Mouse (Mus musculus) forebrain, embryonic 13.5 days (tissue): ENCODE measurements at regions not wholly inside any gene's neighbourhood (a gene's known extent, or its start where the extent isn't known, plus 50 kb on each side); places are given as distances from the start of the nearest gene placed in this dataset.

Source experiments
- ATAC-seq: fragments of 200-750 bp; cut with Nextera tagmentation; 2 replicates; pipeline ENCODE4 v1.8.0; 2017
- H3K27ac ChIP-seq: fragments of 300-500 bp; sonication (generic); 2 replicates; pipeline ENCODE4 v1.5.1; 2015; ENCODE audit warnings: inconsistent platforms, mild to moderate bottlenecking, moderate library complexity
- H3K27me3 ChIP-seq: fragments of 300-500 bp; sonication (generic); 2 replicates; pipeline ENCODE4 v1.6.1; 2015; ENCODE audit warnings: mild to moderate bottlenecking, inconsistent platforms
- H3K36me3 ChIP-seq: fragments of 300-500 bp; sonication (generic); 2 replicates; pipeline ENCODE4 v1.6.1; 2015; ENCODE audit warnings: mild to moderate bottlenecking, inconsistent platforms; ENCODE audit not compliant: poor library complexity, severe bottlenecking
- H3K4me1 ChIP-seq: fragments of 300-500 bp; sonication (generic); 2 replicates; pipeline ENCODE4 v1.6.1; 2015; ENCODE audit warnings: inconsistent platforms
- H3K4me2 ChIP-seq: fragments of 300-500 bp; sonication (generic); 2 replicates; pipeline ENCODE4 v1.6.1; 2015; ENCODE audit warnings: inconsistent platforms, mild to moderate bottlenecking, moderate library complexity
- H3K4me3 ChIP-seq: fragments of 300-500 bp; sonication (generic); 2 replicates; pipeline ENCODE4 v1.5.1; 2015; ENCODE audit warnings: mild to moderate bottlenecking, inconsistent platforms
- H3K9ac ChIP-seq: fragments of 300-500 bp; sonication (generic); 2 replicates; pipeline ENCODE4 v1.6.1; 2015; ENCODE audit warnings: mild to moderate bottlenecking, inconsistent platforms
- H3K9me3 ChIP-seq: fragments of 300-500 bp; sonication (generic); replicated peaks from 2 replicates; pipeline ENCODE4 v1.6.1; 2016; ENCODE audit warnings: inconsistent platforms
- WGBS: fragments of 180-500 bp; shearing (Covaris S2); methylation state at CpG from one replicate; pipeline ENCODE4 v1.1.7; 2015; 5-methylcytosine and 5-hydroxymethylcytosine counted together

DNA sequence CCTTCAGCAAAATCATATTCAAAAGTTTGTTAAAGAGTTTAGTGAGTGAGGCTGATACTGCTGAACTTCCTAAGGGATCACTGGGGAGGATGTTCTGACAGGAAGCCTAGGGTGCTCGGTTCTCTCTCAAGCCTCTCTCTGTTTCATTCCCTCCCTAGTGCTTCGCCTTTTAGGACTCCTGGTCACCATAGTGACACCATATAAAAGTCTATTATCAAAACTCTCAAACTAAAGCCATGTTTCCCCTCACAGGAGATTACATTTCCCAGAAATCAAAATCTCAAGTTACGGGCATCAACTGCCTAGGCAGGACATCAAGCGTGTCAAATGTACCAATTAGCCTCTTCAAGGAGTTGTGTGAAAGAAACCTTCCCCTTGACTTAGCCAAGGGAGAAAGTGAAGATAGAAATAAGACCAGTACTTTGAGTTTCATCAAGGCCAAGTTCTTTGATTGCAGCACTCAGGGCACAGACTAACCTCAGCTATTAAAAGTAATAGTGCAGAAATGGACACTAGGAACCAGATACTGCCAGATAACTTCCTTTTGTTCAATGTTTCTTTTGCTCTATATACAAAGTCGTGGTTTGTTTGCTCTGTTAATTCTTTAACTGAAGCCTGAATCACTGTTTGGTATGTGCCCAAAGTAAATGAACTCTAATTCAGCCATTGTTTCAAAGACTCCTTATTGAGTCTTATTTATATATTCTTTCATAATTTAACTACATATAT lies 752.6 kb downstream of the Jrkl start:
- Histone ChIP-seq H3K9me3 (no peaks in the 10 kb centered on the region), H3K4me2 (no peak overlapping the region), H3K9ac (no peak overlapping the region), H3K36me3 (no peaks in the 10 kb centered on the region), H3K27me3 (no peaks in the 10 kb centered on the region), H3K4me1 (no peaks in the 10 kb centered on the region), H3K4me3 (no peak overlapping the region), H3K27ac (no peak overlapping the region)
- 68% methylated on average over 5 of the region's 5 CpGs for WGBS
- ATAC-seq, result no peak

DNA sequence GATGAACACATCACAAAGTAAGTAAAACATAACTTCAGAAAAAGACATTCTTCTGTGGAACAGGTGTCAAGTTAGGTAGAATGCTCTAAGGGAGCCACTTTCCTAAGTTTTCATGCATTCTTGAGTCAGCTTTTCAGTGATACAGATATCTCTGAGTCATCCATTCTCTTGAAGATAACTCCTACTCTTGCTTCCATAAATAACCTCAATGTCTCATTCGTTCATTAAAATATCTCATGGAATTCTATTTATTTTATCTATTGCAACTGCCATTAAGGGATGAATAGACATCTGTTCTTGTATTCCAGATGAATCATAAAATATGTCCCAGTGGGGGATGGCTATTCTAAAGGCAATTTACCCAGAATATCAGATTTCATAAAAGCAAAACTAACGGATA lies 787.8 kb downstream of the Jrkl start:
- H3K4me3 ChIP-seq, result no peak overlapping the region
- no peaks in the 10 kb centered on the region for H3K36me3 ChIP-seq
- H3K4me1 ChIP-seq, result no peaks in the 10 kb centered on the region
- no peak overlapping the region for H3K9ac ChIP-seq
- ATAC-seq, result no peak
- no peak overlapping the region for H3K4me2 ChIP-seq
- no peaks in the 10 kb centered on the region for H3K27me3 ChIP-seq
- no peaks in the 10 kb centered on the region for H3K9me3 ChIP-seq
- WGBS, result 86% methylated on average over 2 of the region's 2 CpGs
- H3K27ac ChIP-seq, result no peak overlapping the region

- Histone ChIP-seq H3K4me2 (no peak overlapping the region), H3K4me1 (no peaks in the 10 kb centered on the region), H3K9ac (no peak overlapping the region), H3K27me3 (no peaks in the 10 kb centered on the region), H3K9me3 (no peaks in the 10 kb centered on the region), H3K27ac (no peak overlapping the region), H3K36me3 (no peaks in the 10 kb centered on the region), H3K4me3 (no peak overlapping the region)
- peak; percentile 30; the same call in 1 of the 2 replicates for ATAC-seq
These were observed 788.9 kb downstream of the Jrkl start for GRCm38 (mm10) chr9:12456695-12457094.

- Histone ChIP-seq H3K27ac (no peak overlapping the region), H3K4me3 (no peak overlapping the region), H3K9ac (no peak overlapping the region), H3K27me3 (no peaks in the 10 kb centered on the region), H3K4me1 (no peaks in the 10 kb centered on the region), H3K9me3 (no peaks in the 10 kb centered on the region), H3K36me3 (no peaks in the 10 kb centered on the region), H3K4me2 (no peak overlapping the region)
- 18% methylated on average over 3 of the region's 3 CpGs for WGBS
- ATAC-seq, result peak; percentile 89
These were observed 811.5 kb downstream of the Jrkl start for GRCm38 (mm10) chr9:12434171-12434570.

DNA sequence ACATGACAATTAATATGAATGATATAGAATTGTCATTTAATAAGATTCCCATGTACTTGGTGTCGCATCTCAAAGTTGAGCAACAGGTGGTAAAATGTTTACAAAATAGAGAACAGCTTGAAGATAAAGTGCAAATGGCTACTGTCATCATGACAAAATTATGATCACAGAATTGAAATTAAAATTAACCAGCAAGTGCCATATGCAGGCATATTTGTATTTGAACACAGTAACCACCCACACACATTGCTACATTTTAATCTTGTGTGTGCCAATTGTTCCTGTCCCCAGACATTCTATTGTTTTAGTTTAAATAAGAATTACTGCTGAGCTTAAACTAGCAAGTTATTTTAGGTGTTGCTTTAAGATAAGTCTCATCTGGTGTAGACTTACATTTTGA lies 823.7 kb downstream of the Jrkl start:
- Histone ChIP-seq H3K27me3 (no peaks in the 10 kb centered on the region), H3K36me3 (no peaks in the 10 kb centered on the region), H3K27ac (no peak overlapping the region), H3K4me3 (no peak overlapping the region), H3K4me2 (no peak overlapping the region), H3K9me3 (no peaks in the 10 kb centered on the region), H3K4me1 (no peaks in the 10 kb centered on the region), H3K9ac (no peak overlapping the region)
- no peak for ATAC-seq
- WGBS, result 96% methylated on average over 1 of the region's 1 CpGs

- WGBS, result 45% methylated on average over 2 of the region's 2 CpGs
- H3K4me3 ChIP-seq, result no peak overlapping the region
- no peaks in the 10 kb centered on the region for H3K27me3 ChIP-seq
- H3K9me3 ChIP-seq, result no peaks in the 10 kb centered on the region
- no peak overlapping the region for H3K9ac ChIP-seq
- no peaks in the 10 kb centered on the region for H3K4me1 ChIP-seq
- no peaks in the 10 kb centered on the region for H3K36me3 ChIP-seq
- ATAC-seq, result no peak
- H3K27ac ChIP-seq, result no peak overlapping the region
- H3K4me2 ChIP-seq, result no peak overlapping the region
These were observed 837.1 kb downstream of the Jrkl start for GRCm38 (mm10) chr9:12408500-12408899.

DNA sequence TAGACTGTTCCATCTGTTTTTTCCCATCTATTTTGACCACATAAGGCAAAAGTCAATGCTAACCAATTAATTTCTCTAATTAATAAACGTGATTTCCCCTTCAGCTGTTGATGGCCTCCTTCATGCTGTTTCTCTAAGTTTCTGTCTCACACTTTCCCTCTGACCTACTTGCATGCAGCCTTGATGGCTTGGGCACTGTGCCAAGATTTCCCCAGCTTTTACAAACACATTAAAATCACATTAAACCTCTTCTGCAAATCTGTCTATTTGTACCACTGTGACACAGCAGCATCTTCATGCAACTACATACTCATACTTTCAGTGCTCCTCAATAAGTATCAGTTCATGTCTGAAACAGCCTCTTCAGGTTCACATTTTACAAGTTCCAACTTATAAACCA lies 841.4 kb downstream of the Jrkl start:
- no peaks in the 10 kb centered on the region for H3K27me3 ChIP-seq
- no peaks in the 10 kb centered on the region for H3K36me3 ChIP-seq
- H3K9ac ChIP-seq, result no peak overlapping the region
- no peak overlapping the region for H3K27ac ChIP-seq
- H3K4me2 ChIP-seq, result no peak overlapping the region
- no peak overlapping the region for H3K4me3 ChIP-seq
- peak; percentile 36; the same call in 1 of the 2 replicates for ATAC-seq
- WGBS, result 53% methylated on average over 1 of the region's 1 CpGs
- H3K9me3 ChIP-seq, result no peaks in the 10 kb centered on the region
- no peaks in the 10 kb centered on the region for H3K4me1 ChIP-seq

- Histone ChIP-seq H3K27ac (no peak overlapping the region), H3K27me3 (no peaks in the 10 kb centered on the region), H3K4me2 (no peak overlapping the region), H3K36me3 (no peaks in the 10 kb centered on the region), H3K9ac (no peak overlapping the region), H3K4me1 (no peaks in the 10 kb centered on the region), H3K9me3 (no peaks in the 10 kb centered on the region), H3K4me3 (no peak overlapping the region)
- ATAC-seq, result no peak
- WGBS, result 95% methylated on average over 1 of the region's 1 CpGs
These were observed 850.0 kb downstream of the Jrkl start for GRCm38 (mm10) chr9:12395648-12396047.

DNA sequence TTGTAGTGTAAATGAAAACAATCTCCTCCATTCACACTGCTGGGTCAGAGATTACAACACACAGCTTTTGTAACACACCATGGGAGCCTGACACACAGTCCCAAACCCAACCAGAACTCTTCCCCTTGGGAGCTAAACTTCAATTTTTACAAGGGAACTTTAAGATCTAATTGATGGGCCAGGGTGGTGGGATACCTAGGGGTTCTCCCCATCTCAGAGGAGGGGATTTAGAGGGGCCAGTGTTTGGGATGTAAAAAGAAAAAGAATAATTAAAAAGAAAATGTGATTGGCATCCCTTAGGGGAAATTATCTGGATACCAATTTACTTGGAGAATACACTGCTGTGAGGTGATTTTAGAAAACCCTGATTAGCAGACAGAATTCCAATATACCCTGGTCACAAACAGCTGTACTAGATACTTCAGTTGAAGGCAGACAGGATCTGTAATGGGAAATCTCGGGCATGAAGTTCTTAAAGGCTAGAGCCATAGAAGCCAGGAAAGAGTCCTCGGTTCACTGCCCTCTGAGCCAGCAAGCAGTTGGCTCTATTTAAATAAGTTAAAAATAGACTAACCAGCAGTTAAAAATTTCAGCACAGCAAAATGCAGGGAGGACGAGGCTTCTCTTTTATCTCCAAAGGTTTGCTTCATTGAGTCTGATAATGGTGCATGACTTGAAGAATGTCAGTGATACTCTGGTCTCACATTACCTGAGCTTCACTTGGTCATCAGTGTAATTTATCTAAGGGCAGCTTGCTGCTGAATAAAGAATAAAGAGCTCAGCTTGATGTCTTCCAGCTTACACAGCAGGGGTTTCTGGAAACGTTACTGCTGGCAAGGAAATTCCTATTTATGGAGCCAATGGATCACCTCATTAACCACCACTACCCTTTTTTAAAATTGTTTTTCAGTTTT lies 864.6 kb downstream of the Jrkl start:
- WGBS, result 3% methylated on average over 4 of the region's 4 CpGs

GRCm38 (mm10) chr9:12380029-12380428 lies 865.6 kb downstream of the Jrkl start:
- H3K27ac ChIP-seq, result no peak overlapping the region
- ATAC-seq, result no peak
- H3K9ac ChIP-seq, result no peak overlapping the region
- no peak overlapping the region for H3K4me3 ChIP-seq
- no peaks in the 10 kb centered on the region for H3K4me1 ChIP-seq
- no peak overlapping the region for H3K4me2 ChIP-seq
- H3K9me3 ChIP-seq, result no peaks in the 10 kb centered on the region
- 67% methylated on average over 2 of the region's 2 CpGs for WGBS
- H3K36me3 ChIP-seq, result no peaks in the 10 kb centered on the region
- H3K27me3 ChIP-seq, result no peaks in the 10 kb centered on the region

More for the DNA sequence above, 864.6 kb downstream of the Jrkl start:
- Histone ChIP-seq H3K36me3 (no peaks in the 10 kb centered on the region), H3K4me2 (no peak overlapping the region), H3K9ac (no peak overlapping the region), H3K27ac (no peak overlapping the region), H3K4me1 (no peaks in the 10 kb centered on the region), H3K4me3 (no peak overlapping the region), H3K27me3 (no peaks in the 10 kb centered on the region), H3K9me3 (no peaks in the 10 kb centered on the region)
- no peak; the same call in 1 of the 2 replicates for ATAC-seq

- Histone ChIP-seq H3K27ac (no peak overlapping the region), H3K4me2 (no peak overlapping the region), H3K36me3 (no peaks in the 10 kb centered on the region), H3K4me1 (no peaks in the 10 kb centered on the region), H3K9me3 (no peaks in the 10 kb centered on the region), H3K27me3 (no peaks in the 10 kb centered on the region), H3K4me3 (no peak overlapping the region), H3K9ac (no peak overlapping the region)
- ATAC-seq, result no peak
- 73% methylated on average over 2 of the region's 2 CpGs for WGBS
These were observed 901.3 kb downstream of the Jrkl start for GRCm38 (mm10) chr9:12344296-12344695.

- peak; percentile 78 for ATAC-seq
- Histone ChIP-seq H3K27me3 (no peaks in the 10 kb centered on the region), H3K4me1 (no peaks in the 10 kb centered on the region), H3K4me2 (no peak overlapping the region), H3K36me3 (no peaks in the 10 kb centered on the region), H3K27ac (no peak overlapping the region), H3K4me3 (no peak overlapping the region), H3K9ac (no peak overlapping the region), H3K9me3 (no peaks in the 10 kb centered on the region)
- WGBS, result 89% methylated on average over 4 of the region's 4 CpGs
These were observed 904.2 kb downstream of the Jrkl start for GRCm38 (mm10) chr9:12341453-12341852.
